Mouse (Mus musculus) 3134 (cell line): ENCODE measurements around the gene Fto.

ENCODE experiments used
- DNase-seq: peaks from one replicate; pipeline ENCODE4 v3.0.0-alpha.2; 2011; ENCODE audit warnings: low spot score; ENCODE audit not compliant: insufficient read length; ENCODE audit errors: extremely low read depth

Fto gene

DNA sequence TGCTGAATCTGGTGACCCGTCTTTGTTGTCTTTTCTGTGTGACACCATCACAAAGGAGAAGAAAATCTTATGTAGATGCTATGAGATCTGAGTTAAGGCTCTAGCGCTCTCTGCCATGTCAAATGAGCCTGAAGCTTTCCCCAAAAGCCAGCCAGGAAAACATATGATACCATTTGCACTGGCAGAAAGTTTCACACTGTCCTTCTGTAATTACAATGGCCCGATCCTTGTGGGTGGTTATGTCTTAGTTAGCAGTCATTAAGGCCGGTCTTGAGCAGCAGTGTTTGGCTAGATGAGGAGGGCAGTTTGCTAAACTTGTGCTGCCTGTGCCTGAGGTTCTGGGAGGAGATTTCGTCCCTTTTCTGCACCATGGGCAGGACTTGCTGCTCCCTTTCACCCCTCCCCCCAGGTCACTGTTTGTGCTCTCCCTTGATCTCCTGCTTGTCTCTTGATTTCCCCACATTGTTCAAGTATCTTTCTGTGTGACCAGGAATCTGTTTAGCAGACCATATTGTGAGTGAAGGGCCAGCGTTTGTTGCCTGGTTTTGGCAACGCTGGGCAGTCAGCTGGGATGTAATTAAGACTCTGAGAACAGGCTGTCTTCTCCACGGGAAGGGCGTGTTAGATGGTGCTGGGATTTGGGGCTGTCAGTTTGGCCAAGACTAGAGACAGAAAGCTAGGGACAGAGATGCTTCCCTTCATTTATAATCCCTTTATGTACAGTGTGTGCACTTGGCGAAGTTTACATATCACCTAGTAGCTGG, 238.6 kb downstream of the Fto start:
- no peak for DNase-seq

DNA sequence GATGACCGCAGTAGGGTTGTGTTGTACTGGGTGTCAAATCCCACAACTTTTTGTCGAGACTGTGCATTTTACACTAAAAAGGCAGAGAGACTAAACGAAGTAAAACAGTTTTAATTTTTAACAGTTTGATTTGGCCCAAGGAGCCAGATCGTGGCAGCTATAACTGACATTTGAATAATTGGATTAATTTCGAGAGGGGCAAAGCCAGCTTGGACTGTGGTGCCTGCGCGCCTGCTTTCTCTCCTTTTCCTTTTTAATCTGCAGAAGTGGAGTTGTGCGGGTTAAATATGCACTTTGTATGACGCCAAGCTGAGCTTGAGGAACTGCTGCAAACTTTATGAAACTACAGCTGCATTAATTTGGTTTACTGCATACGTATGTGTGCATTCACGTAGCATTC, 239.3 kb downstream of the Fto start:
- no peak for DNase-seq

- DNase-seq: no peak
These were observed 240.1 kb downstream of the Fto start for GRCm38 (mm10) chr8:91553387-91553786.

- DNase-seq: no peak
These were observed 243.8 kb downstream of the Fto start for GRCm38 (mm10) chr8:91557041-91557587.

GRCm38 (mm10) chr8:91558408-91558807, 245.1 kb downstream of the Fto start:
- no peak for DNase-seq

GRCm38 (mm10) chr8:91560017-91560591, 246.8 kb downstream of the Fto start:
- no peak for DNase-seq

GRCm38 (mm10) chr8:91561241-91561640, 247.9 kb downstream of the Fto start:
- no peak for DNase-seq

DNA sequence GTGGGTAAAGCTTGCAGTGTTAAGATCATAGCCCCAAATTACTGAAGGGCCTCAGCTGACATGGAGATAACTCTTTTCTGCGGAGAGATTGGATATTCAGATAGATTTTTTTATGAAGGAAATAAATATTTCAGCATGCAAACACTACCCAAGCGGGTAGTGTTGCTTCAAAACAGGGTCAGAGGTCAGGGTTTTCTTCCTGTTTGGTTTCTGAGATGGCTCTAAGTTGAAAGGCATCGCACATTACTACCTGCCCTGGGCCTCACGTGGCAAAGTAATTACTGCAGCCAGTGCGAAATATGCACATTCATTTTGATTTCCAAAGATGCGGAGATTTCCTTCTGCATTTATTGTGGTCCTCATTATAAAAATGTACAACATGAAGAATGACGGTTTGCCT, 249.3 kb downstream of the Fto start:
- DNase-seq: no peak

DNA sequence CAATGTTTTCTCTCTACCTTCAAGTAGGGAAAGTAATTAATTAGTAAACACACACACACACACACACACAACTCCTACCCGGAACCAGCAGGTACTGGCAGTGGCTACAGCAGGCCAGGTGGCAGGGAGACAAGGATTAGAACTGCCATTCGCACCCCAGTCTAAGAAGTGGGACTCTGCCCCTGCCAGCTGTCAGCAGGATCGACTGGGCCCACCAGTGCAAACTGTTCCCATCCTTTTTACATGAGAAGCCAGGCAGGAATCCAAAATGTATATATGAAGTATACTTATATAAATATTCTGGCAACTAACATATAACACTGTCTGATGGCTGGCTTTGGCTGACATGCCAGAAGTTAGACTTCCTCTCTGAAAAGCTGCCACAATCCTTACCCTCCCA, 250.0 kb downstream of the Fto start:
- DNase-seq: no peak

GRCm38 (mm10) chr8:91565869-91566502, 252.7 kb downstream of the Fto start:
- no peak for DNase-seq

- no peak for DNase-seq
These were observed 253.2 kb downstream of the Fto start for GRCm38 (mm10) chr8:91566503-91566869.

- DNase-seq: no peak
These were observed 256.5 kb downstream of the Fto start for GRCm38 (mm10) chr8:91569874-91570273.

GRCm38 (mm10) chr8:91570809-91571208, 257.5 kb downstream of the Fto start:
- DNase-seq: no peak

GRCm38 (mm10) chr8:91571978-91572377, 258.7 kb downstream of the Fto start:
- DNase-seq: no peak

- no peak for DNase-seq
These were observed 259.3 kb downstream of the Fto start for GRCm38 (mm10) chr8:91572630-91573029.

DNA sequence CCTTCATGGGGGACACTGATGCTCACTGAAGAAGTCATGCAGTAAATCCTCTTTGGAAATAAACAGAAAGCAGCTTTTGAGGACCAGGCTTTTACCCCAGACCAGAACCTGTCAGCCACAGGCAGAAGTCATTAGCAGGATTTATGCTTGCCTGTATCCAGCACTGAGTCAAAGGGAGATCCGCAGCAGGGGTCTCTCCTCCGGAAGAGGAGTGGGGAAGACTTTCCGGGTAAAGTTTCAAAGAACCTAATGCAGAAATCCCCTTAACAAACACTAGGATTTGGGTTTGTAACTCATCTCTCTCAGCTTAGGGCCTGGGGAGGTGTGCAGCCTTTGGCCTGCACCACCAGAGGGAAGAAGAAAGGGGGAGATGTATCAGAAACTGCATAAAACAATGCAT, 262.3 kb downstream of the Fto start:
- DNase-seq: no peak

- DNase-seq: no peak
These were observed 263.0 kb downstream of the Fto start for GRCm38 (mm10) chr8:91576086-91576917.

- no peak for DNase-seq
These were observed 263.6 kb downstream of the Fto start for GRCm38 (mm10) chr8:91576918-91577241.

GRCm38 (mm10) chr8:91577605-91578004, 264.3 kb downstream of the Fto start:
- DNase-seq: no peak

GRCm38 (mm10) chr8:91584620-91585415, 271.5 kb downstream of the Fto start:
- no peak for DNase-seq
